Mouse (Mus musculus) T-helper 1 cell (primary cell): ENCODE measurements around the gene AI481877.

Source experiments
- in situ Hi-C: fragments of 300-600 bp; cut with MboI, MseI; formaldehyde crosslinking; loops from one replicate; pipeline ENCODE4 v1.15.1; 2025; ENCODE audit warnings: high pct_unique_total_duplicates

AI481877 gene

GRCm38 (mm10) chr4:59034918-59035785 lies 103.6 kb downstream of the AI481877 start, which contains the start of gene Gng10:
Gene Gng10, plus strand, starts transcription at chr4:59035088.
- in situ Hi-C loops: no loop called here

- in situ Hi-C loops: no loop called here
Observed at GRCm38 (mm10) chr4:59034325-59034917, 104.4 kb downstream of the AI481877 start.

- in situ Hi-C loops: no loop called here
Observed at GRCm38 (mm10) chr4:59016922-59017321, 121.9 kb downstream of the AI481877 start.

- in situ Hi-C loops: no loop called here
Observed at GRCm38 (mm10) chr4:59015181-59015580, 123.6 kb downstream of the AI481877 start.

GRCm38 (mm10) chr4:59011446-59011845 lies 127.3 kb downstream of the AI481877 start:
- in situ Hi-C loops: no loop called here

- in situ Hi-C loops: no loop called here
Observed at GRCm38 (mm10) chr4:59009696-59010095, 129.1 kb downstream of the AI481877 start.

DNA sequence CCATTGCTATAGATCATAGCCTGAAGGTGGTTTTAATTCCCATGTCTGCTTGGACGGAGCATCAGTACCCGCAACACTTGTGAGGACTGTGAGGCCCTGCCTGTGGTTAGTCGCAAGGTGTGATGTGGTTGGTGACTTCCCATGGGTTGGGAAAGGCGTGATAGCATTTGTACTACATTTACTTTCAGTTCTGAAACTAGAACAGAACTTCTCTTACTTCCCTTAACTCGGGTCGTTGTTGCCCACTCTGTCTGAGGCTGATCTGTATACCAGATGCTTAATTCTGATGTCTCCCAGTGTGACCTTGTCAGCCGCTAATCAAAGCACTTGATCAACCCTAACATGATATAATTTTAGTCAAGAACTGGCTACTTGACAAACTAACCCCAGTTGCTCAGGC lies 129.6 kb downstream of the AI481877 start:
- in situ Hi-C loops: no loop called here

DNA sequence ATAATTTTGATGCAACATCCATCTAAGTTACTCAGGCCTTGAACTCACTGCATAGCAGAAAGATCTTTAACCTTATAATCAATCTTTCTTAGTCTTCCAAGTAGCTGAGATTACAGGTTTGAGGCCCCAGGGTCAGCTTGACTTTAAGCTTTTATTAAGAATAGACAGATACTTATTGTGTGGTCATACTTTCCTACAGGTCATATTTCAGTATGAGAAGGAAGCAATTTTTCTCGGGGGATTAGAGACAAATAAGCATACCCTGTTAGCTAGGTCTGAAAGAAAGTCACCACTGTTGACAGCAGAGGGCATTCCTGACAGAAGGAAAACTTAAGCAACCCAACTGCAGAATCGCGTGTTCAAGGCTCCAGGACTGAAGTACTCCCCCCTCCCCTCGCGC lies 130.8 kb downstream of the AI481877 start:
- in situ Hi-C loops: no loop called here

DNA sequence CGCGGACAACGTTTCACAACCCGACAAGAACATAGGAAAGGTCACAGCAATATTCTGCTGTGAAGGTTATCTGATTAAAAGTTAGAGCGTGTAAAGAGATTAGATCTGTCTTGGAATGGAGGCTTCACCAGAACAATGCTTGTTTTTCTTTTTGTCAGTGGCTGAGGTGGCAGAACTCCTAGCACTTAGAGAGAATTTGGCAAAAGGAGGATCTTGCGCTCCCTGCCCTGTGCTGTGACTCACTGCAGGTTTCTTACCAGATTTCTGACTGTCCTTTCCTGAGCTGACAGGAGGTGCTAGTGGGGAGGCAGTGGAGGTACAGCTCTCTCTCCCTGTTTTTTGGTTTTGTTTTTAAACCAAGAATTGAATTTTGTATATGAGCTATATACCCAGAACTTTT lies 131.8 kb downstream of the AI481877 start:
- in situ Hi-C loops: no loop called here

- in situ Hi-C loops: no loop called here
Observed at GRCm38 (mm10) chr4:59006211-59006610, 132.6 kb downstream of the AI481877 start.

DNA sequence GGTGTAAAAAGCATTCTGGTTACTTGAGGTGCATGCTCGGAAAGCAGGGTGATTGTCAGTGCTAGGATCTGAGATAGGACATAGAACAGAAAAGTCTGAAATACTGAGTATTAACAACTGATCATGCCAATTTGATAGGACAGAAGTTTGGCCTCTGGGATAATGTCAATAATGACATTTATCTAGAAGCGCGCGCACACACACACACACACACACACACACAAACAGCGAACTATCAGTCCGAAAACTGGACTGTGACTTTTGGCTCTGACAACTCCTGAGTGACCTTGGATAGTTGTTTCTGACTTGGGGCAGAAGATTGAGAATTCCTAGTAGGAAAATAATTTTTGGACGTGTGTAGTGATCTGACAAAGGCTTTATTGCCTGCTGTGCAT lies 135.0 kb downstream of the AI481877 start:
- in situ Hi-C loops: no loop called here

GRCm38 (mm10) chr4:59002948-59003805 lies 135.6 kb downstream of the AI481877 start, which contains the start of gene Gm20503:
Gene Gm20503, plus strand, starts transcription at chr4:59003210.
- in situ Hi-C loops: no loop called here

GRCm38 (mm10) chr4:59000614-59001013 lies 138.2 kb downstream of the AI481877 start:
- in situ Hi-C loops: no loop called here

- in situ Hi-C loops: loop anchor here (10.0 kb wide), 1 partner anchor 1085 kb away; the partner anchor contains the start of gene D630039A03Rik
Observed at GRCm38 (mm10) chr4:58999686-59000085, 139.1 kb downstream of the AI481877 start.

GRCm38 (mm10) chr4:58998688-58999087 lies 140.1 kb downstream of the AI481877 start:
- in situ Hi-C loops: loop anchor here (10.0 kb wide), 1 partner anchor 1084 kb away; the partner anchor contains the start of gene D630039A03Rik

- in situ Hi-C loops: loop anchor here (10.0 kb wide), 1 partner anchor 1082 kb away; the partner anchor contains the start of gene D630039A03Rik
Observed at GRCm38 (mm10) chr4:58997081-58997480, 141.7 kb downstream of the AI481877 start.

GRCm38 (mm10) chr4:58995251-58995693 lies 143.5 kb downstream of the AI481877 start:
- in situ Hi-C loops: loop anchor here (10.0 kb wide), 1 partner anchor 1080 kb away; the partner anchor contains the start of gene D630039A03Rik

- in situ Hi-C loops: loop anchor here (5.0 to 10.0 kb wide), 2 partner anchors 67 to 1080 kb away; partner anchors contain the start of gene D630039A03Rik
Observed at GRCm38 (mm10) chr4:58994762-58995161, 144.0 kb downstream of the AI481877 start, which contains the start of gene Dnajc25. Gene Dnajc25, plus strand, starts transcription at chr4:58995062.
